22 mouse cellular contexts compared by ENCODE assay signal in genomic region chr1:136926026-136926425, GRCm38 (mm10). TPM values are rescaled to one million over a fixed set of nuclear protein-coding genes. Genes with fewer than 3 reads are reported as not detected.
"Had no signal": no experiment of that assay in that cellular context is flagged by ENCODE, and none has a peak within 500 bp of the region (broad histone marks: within the 10 kb centered on the region; RNA-seq: fewer than 3 reads in every experiment).

No protein-coding gene starts in this region.

- DNase-seq: kidney, adult 8-10 months; kidney, postnatal 14 days; kidney, postnatal 4 days; left cerebral cortex, postnatal 4 days; lung, adult 18-20 months; lung, postnatal 14 days; lung, postnatal 4 days; midbrain, embryonic 14.5 days; right cerebral cortex, postnatal 25 days; spleen, adult 18-20 months; thymus, postnatal 25 days had no signal

- H3K4me3 ChIP-seq: kidney, embryonic 15.5 days; limb, embryonic 12.5 days; limb, embryonic 15.5 days; lung, embryonic 15.5 days; stomach, embryonic 15.5 days had no signal

- ATAC-seq: intestine, postnatal 0 days had no signal

- H3K27me3 ChIP-seq: limb, embryonic 15.5 days; lung, embryonic 15.5 days; stomach, embryonic 15.5 days had no signal

- H3K9me3 ChIP-seq: kidney, embryonic 15.5 days; limb, embryonic 12.5 days; limb, embryonic 15.5 days; lung, embryonic 15.5 days; stomach, embryonic 15.5 days had no signal

- H3K27ac ChIP-seq: kidney, embryonic 15.5 days; limb, embryonic 12.5 days; limb, embryonic 15.5 days; lung, embryonic 15.5 days; stomach, embryonic 15.5 days had no signal

- H3K36me3 ChIP-seq: kidney, embryonic 15.5 days; limb, embryonic 12.5 days; limb, embryonic 15.5 days; lung, embryonic 15.5 days; stomach, embryonic 15.5 days had no signal

- H3K9ac ChIP-seq: kidney, embryonic 15.5 days; limb, embryonic 12.5 days; limb, embryonic 15.5 days; lung, embryonic 15.5 days; stomach, embryonic 15.5 days had no signal

- H3K4me2 ChIP-seq: kidney, embryonic 15.5 days; limb, embryonic 12.5 days; limb, embryonic 15.5 days; lung, embryonic 15.5 days; midbrain, embryonic 11.5 days; stomach, embryonic 15.5 days had no signal

- H3K4me1 ChIP-seq: kidney, embryonic 15.5 days; limb, embryonic 15.5 days; lung, embryonic 15.5 days; stomach, embryonic 15.5 days had no signal

RNA-seq across cellular contexts. Expression of gene Nr5a2, which starts 34.2 kb away (rescaled TPM):
- total RNA-seq: layer of hippocampus, adult 18-20 months; layer of hippocampus, postnatal 14 days; megakaryocyte progenitor cell, adult 5-6 weeks; megakaryocyte-erythroid progenitor cell, adult 5-6 weeks had no signal
